Mouse (Mus musculus) cortical plate, adult 2 months (tissue): ENCODE measurements around the gene Tsc1.

ENCODE experiments used
- CTCF ChIP-seq: fragments of 200-500 bp; IDR thresholded peaks from 2 replicates; pipeline ENCODE4 v1.5.1; 2011; ENCODE audit warnings: mild to moderate bottlenecking, control low read depth, low read length; ENCODE audit not compliant: insufficient read depth; ENCODE audit errors: extremely low read depth
- POLR2A ChIP-seq: fragments of 200-500 bp; IDR thresholded peaks from 2 replicates; pipeline ENCODE4 v1.6.1; 2011; ENCODE audit warnings: mild to moderate bottlenecking, low read length, control low read depth; ENCODE audit not compliant: insufficient read depth; ENCODE audit errors: extremely low read depth

DNA sequence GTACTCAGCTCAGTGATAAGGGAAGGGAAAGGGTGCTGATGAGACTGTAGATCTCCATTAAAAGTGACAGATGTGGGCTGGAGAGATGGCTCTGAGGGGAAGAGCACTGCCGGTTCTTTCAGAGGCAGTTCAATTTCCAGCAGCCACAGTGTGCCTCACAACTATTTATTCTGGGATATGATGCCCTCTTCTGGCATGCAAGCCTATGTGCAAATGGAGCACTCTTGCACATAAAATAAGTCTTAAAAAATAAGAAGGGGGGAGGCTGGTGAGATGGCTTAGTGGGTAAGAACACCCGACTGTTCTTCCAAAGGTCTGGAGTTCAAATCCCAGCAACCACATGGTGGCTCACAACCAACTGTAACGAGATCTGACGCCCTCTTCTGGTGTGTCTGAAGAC lies 7.9 kb upstream of the Tsc1 start:
- no peak for TF ChIP-seq CTCF
- no peak for TF ChIP-seq POLR2A
